Mouse (Mus musculus) megakaryocyte, embryonic 14.5 days (primary cell): Measurements from ENCODE around the gene Iqch.

Experiments used
- FLI1 ChIP-seq: IDR thresholded peaks from 2 replicates; pipeline ENCODE4 v1.6.1; 2012; ENCODE audit warnings: low read length, inconsistent platforms, mixed read lengths
- GATA1 ChIP-seq: IDR thresholded peaks from 3 replicates; pipeline ENCODE4 v1.6.1; 2012; ENCODE audit warnings: mixed read lengths, low read length, inconsistent platforms, borderline replicate concordance

DNA sequence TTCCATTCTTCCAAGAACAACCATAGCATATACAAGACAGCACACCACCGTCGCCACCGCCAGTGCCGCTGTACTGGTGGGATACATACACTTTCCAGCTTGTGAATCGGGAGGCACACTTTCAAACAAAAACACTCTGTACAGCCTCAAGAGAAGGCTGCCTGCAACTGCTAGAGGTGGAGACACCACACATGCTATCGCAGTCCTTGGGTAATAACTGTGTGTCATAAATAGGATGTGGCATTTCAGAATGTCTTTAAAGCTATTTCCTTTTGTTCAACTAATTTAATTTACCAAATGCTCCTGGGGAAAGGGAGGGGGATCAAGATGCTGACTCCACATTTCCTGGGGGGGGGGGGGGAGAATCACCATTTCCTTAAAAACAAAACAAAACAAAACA is 34.0 kb downstream of the Iqch start:
- TF ChIP-seq FLI1 (no peak), GATA1 (no peak)
